Mouse (Mus musculus) heart, embryonic 11.5 days (tissue): ENCODE measurements around the gene Hist2h2ac. TPM values are rescaled to one million over a fixed set of nuclear protein-coding genes. Genes with fewer than 3 reads are reported as not detected.

Source experiments
- ATAC-seq: fragments of 200-750 bp; cut with Nextera tagmentation; replicated peaks from 2 replicates; pipeline ENCODE4 v1.8.0; 2017; ENCODE audit warnings: moderate library complexity; ENCODE audit not compliant: insufficient number of reproducible peaks, low FRiP score, low TSS enrichment
- H3K27ac ChIP-seq: fragments of 300-500 bp; sonication (generic); 2 replicates; pipeline ENCODE4 v1.5.1; 2014; ENCODE audit warnings: mild to moderate bottlenecking, low read depth, low read length
- H3K27me3 ChIP-seq: fragments of 300-500 bp; sonication (generic); 2 replicates; pipeline ENCODE4 v1.6.1; 2014; ENCODE audit warnings: mild to moderate bottlenecking, low read length, mixed read lengths; ENCODE audit not compliant: control insufficient read depth, insufficient read depth
- H3K36me3 ChIP-seq: fragments of 300-500 bp; sonication (generic); 2 replicates; pipeline ENCODE4 v1.6.1; 2014; ENCODE audit warnings: mild to moderate bottlenecking, low read length, moderate library complexity, mixed read lengths; ENCODE audit not compliant: control insufficient read depth, insufficient read depth
- H3K4me1 ChIP-seq: fragments of 300-500 bp; sonication (generic); 2 replicates; pipeline ENCODE4 v1.6.1; 2014; ENCODE audit warnings: low read length; ENCODE audit not compliant: control insufficient read depth, insufficient read depth
- H3K4me2 ChIP-seq: fragments of 300-500 bp; sonication (generic); 2 replicates; pipeline ENCODE4 v1.6.1; 2014; ENCODE audit warnings: mild to moderate bottlenecking, moderate library complexity
- H3K4me3 ChIP-seq: fragments of 300-500 bp; sonication (generic); 2 replicates; pipeline ENCODE4 v1.5.1; 2014; ENCODE audit warnings: low read depth, low read length
- H3K9ac ChIP-seq: fragments of 300-500 bp; sonication (generic); 2 replicates; pipeline ENCODE4 v1.6.1; 2014; ENCODE audit warnings: mild to moderate bottlenecking, low read depth, low read length, moderate library complexity
- H3K9me3 ChIP-seq: fragments of 300-500 bp; sonication (generic); replicated peaks from 2 replicates; pipeline ENCODE4 v1.6.1; 2016; ENCODE audit warnings: low read length; ENCODE audit not compliant: control insufficient read depth
- WGBS: fragments of 180-500 bp; shearing (Covaris S2); extraction: QIAGEN DNeasy Blood & Tissue Kit; methylation state at CpG from one replicate; pipeline ENCODE4 v1.1.7; 2014; ENCODE audit not compliant: insufficient replicate concordance; 5-methylcytosine and 5-hydroxymethylcytosine counted together
- polyA plus RNA-seq: library from polyadenylated mRNA; unstranded; fragments of >200 nt; fragmentation: Nextera tagmentation; extraction: Ambion mirVana; gene quantifications from 2 replicates; pipeline ENCODE4 v1.2.1, GENCODE M21; 2014

Gene Hist2h2ac
- polyA plus RNA-seq, 1 experiment from 2014 or later = 5.5 TPM

DNA sequence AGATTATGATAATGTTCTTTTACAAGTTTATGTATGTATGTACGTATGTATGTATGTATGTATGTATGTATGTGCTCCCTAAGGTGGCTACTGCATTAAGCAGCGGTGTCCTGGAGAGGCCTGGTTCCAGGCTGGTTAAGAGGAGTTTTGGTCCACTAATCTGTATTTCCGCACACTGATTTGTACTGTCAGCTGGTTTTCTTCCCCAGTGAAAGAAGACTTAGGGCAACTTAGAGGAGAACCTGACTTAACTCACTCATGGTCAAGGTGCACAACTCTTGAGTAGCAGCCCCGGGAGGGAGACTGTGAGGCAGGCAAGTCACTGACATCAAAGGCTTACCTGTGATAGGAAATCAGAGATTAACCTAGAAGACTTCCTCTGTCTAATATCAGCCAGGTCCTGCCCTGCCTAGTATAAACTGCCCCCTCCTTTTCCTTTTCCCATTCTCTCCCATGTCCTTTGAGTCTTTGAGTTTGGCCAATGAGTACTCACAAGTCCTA, 16.2 kb upstream of the Hist2h2ac start:
- peak overlapping the region; percentile 84; the same call in 1 of the 2 replicates for H3K9ac ChIP-seq
- peaks cover 11% of the 10 kb centered on the region for H3K4me1 ChIP-seq
- no peaks in the 10 kb centered on the region for H3K36me3 ChIP-seq
- no peaks in the 10 kb centered on the region for H3K9me3 ChIP-seq
- 76% methylated on average over 4 of the region's 4 CpGs for WGBS
- H3K4me3 ChIP-seq = peak overlapping the region; percentile 59
- H3K4me2 ChIP-seq = peak overlapping the region; percentile 76
- H3K27me3 ChIP-seq = no peaks in the 10 kb centered on the region
- H3K27ac ChIP-seq = no peak overlapping the region
- no peak for ATAC-seq

DNA sequence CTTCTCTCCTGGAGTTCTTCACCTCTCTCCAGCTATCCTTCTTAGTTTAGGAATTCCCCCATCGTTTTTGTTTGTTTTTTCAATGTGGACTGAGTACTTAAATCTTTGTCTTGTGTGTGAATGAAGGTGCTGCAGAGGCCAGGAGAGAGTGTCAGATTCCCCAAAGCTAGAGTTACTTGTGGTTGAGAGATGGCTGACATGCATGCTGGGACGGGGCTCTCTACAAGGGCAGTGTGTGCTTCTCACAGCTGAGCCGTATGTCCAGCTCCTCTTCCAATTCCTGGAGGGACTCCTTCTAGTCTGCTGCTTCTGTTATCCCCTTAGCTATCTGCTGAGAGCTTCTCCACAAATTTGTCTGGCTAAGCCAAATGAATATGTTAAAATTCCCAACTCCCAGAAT, 15.2 kb upstream of the Hist2h2ac start:
- no peaks in the 10 kb centered on the region for H3K27me3 ChIP-seq
- H3K36me3 ChIP-seq = no peaks in the 10 kb centered on the region
- no peak overlapping the region for H3K9ac ChIP-seq
- ATAC-seq = no peak
- 46% methylated on average over 3 of the region's 3 CpGs for WGBS
- no peak overlapping the region for H3K4me2 ChIP-seq
- H3K4me3 ChIP-seq = no peak overlapping the region
- no peak overlapping the region for H3K27ac ChIP-seq
- peaks cover 11% of the 10 kb centered on the region for H3K4me1 ChIP-seq
- H3K9me3 ChIP-seq = no peaks in the 10 kb centered on the region

GRCm38 (mm10) chr3:96234914-96235313, 14.2 kb upstream of the Hist2h2ac start:
- no peaks in the 10 kb centered on the region for H3K27me3 ChIP-seq
- H3K36me3 ChIP-seq = no peaks in the 10 kb centered on the region
- H3K4me2 ChIP-seq = no peak overlapping the region
- 88% methylated on average over 2 of the region's 2 CpGs for WGBS
- ATAC-seq = no peak
- peaks cover 9% of the 10 kb centered on the region for H3K4me1 ChIP-seq
- no peak overlapping the region for H3K27ac ChIP-seq
- H3K9me3 ChIP-seq = no peaks in the 10 kb centered on the region
- H3K4me3 ChIP-seq = no peak overlapping the region
- no peak overlapping the region for H3K9ac ChIP-seq

DNA sequence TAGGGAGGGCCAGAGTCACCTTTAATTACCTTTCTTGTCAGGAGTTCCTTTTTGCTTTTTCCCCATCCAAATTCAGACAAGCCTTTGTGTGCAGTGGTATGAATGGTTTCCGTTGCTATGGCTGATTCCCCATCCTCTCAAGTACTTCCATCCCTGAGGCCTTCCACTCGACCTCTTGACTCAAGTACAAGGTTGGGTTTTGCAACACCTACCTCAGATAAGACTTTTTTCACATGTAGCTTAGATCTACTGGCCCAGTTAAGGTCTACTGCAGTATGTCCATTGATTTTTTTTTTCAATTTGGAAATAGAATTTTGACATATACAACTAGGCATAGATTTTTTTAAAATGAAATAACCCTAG, 11.1 kb upstream of the Hist2h2ac start:
- Histone ChIP-seq H3K36me3 (no peaks in the 10 kb centered on the region), H3K4me1 (no peaks in the 10 kb centered on the region)
- 46% methylated on average over 2 of the region's 2 CpGs for WGBS

DNA sequence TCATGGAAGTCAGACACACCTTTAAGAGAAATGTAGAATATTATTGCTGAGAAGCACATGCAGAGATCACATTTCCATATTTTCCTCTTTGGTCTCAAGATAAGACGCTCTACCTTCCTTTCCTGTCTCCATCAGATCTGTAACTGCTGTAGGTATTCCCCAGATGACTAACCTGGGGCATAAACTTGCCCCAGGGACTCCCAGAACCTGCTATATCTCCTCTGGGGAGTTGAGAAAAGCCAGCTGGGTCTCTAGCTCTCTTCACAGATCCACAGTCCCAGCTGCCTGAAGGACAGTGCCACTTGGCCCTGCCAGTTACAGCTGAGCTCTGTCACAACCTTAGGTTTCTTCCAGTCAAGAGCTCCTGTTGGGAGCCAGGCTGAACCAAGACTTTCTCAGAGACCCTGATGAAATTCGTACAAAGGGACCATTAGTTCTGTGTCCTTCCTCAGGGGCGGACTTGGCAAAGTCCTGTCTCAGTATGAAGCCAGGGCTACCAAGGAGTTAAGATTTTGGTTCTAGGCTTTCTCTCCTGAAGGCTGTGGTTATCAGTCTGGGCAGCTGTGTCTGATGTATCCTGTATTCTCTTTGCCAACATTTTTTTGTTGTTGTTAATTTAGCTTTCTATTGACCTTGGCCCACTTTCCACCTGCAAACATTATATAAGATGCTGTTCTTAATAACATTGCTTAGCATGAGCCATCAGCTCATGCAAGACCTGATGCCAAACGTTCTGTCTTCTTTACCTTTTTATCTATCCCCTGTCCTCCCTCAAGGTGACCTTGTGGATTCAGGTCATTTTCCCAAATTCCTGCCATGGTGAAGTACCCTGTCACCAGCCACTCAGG, 10.5 kb upstream of the Hist2h2ac start:
- H3K27ac ChIP-seq = no peak overlapping the region
- no peaks in the 10 kb centered on the region for H3K9me3 ChIP-seq
- no peak overlapping the region for H3K9ac ChIP-seq
- H3K4me2 ChIP-seq = no peak overlapping the region
- no peaks in the 10 kb centered on the region for H3K27me3 ChIP-seq
- no peak overlapping the region for H3K4me3 ChIP-seq
- ATAC-seq = no peak
- H3K4me1 ChIP-seq = peaks cover 2% of the 10 kb centered on the region; the same call in 1 of the 2 replicates
- H3K36me3 ChIP-seq = no peaks in the 10 kb centered on the region
- 66% methylated on average over 4 of the region's 4 CpGs for WGBS

More for the DNA sequence above, 11.1 kb upstream of the Hist2h2ac start:
- Histone ChIP-seq H3K9ac (no peak overlapping the region), H3K27me3 (no peaks in the 10 kb centered on the region), H3K4me3 (no peak overlapping the region), H3K9me3 (no peaks in the 10 kb centered on the region), H3K4me2 (no peak overlapping the region), H3K27ac (no peak overlapping the region)
- no peak for ATAC-seq

GRCm38 (mm10) chr3:96230404-96230803, 9.7 kb upstream of the Hist2h2ac start:
- 75% methylated on average over 2 of the region's 2 CpGs for whole genome bisulfite sequencing
- Histone ChIP-seq H3K27me3 (no peaks in the 10 kb centered on the region), H3K9me3 (no peaks in the 10 kb centered on the region), H3K4me1 (peaks cover 7% of the 10 kb centered on the region), H3K4me2 (no peak overlapping the region), H3K9ac (no peak overlapping the region), H3K27ac (no peak overlapping the region), H3K4me3 (no peak overlapping the region), H3K36me3 (no peaks in the 10 kb centered on the region)
- ATAC-seq = no peak

DNA sequence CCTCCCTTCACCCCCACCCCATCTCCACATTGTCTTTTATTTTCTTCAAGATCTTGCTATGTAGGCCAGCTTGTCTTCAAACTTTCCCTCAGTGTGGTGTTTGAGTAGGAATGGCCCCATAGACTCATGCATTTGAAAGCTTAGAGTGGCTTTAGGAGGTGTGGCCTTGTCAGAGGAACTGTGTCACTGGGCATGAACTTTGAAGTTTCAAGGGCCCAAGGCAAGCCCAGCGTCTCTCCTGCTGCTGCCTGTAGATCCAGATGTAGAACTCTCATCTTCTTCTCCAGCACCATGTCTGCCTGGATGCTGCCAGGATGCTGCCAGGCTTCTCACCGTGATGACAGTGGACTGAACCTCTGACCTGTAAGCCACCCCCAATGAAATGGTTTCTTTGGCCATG, 8.1 kb upstream of the Hist2h2ac start:
- Histone ChIP-seq H3K36me3 (no peaks in the 10 kb centered on the region), H3K4me3 (no peak overlapping the region), H3K9me3 (no peaks in the 10 kb centered on the region), H3K4me1 (peaks cover 14% of the 10 kb centered on the region), H3K4me2 (no peak overlapping the region), H3K9ac (no peak overlapping the region), H3K27me3 (no peaks in the 10 kb centered on the region), H3K27ac (no peak overlapping the region)
- 58% methylated on average over 2 of the region's 2 CpGs for WGBS
- ATAC-seq = no peak

DNA sequence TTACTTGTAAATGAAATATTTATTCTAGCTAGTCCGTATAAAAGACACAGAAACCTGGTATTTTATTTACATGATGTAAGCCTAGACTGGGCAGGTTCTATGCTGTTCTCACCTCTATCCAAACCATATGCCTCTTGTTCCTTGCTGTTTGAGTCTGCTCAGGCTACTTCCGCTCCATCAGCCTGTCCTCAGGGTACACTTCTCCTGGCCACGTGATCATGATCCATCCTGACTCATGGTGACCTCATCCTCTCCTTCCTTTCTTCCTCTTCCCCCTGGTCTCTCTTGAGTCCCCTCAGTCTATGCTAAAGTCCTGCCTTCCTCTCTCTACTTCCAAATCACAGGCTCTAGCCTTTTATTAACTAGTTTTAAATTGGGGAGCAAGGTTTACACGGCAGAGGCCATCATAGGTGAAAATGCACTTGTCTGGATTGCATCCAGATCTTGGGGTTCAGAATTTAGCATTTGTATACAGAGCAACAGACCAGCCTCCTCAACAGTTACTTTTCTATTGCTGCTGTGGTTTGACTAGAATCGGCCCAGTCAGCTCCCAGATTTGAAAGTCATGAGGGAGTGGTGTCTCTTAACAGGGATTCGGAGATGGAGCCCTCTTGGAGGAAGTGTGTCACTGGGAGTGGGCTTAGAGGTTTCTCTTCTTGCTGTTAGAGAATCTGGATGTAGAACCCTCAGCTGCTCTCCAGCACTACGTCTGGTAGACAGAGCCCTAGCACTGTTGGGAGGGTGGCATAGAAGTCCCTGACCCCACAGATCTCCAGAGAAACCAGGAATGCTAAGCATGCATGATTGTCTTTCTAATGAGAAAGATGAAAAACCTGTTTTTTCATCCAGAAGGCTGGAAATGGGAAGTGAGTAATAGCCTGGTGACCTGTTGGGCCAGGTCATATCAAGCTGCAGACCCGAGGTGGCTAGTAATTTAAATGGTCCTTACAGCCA, 6.3 kb upstream of the Hist2h2ac start:
- Histone ChIP-seq H3K4me2 (no peak overlapping the region), H3K4me1 (peaks cover 20% of the 10 kb centered on the region), H3K9ac (no peak overlapping the region), H3K36me3 (no peaks in the 10 kb centered on the region), H3K4me3 (no peak overlapping the region), H3K27ac (no peak overlapping the region), H3K27me3 (no peaks in the 10 kb centered on the region), H3K9me3 (no peaks in the 10 kb centered on the region)
- 67% methylated on average over 8 of the region's 8 CpGs for WGBS
- peak; percentile 45; the same call in 1 of the 2 replicates for ATAC-seq
